Mouse (Mus musculus) erythroblast, embryonic 14.5 days (primary cell): ENCODE data around the gene Stard7. TPM values are rescaled to one million over a fixed set of nuclear protein-coding genes. Genes with fewer than 3 reads are reported as not detected.
A peak's percentile ranks its signal among the peaks of the same experiment; 100 is the strongest.
"Not testable (repeated sequence)": the region's sequence is repeated elsewhere in the genome, so short reads cannot be mapped to it uniquely, and the experiment has no call there.

Experiments
- H3K27me3 ChIP-seq: 2 replicates; pipeline ENCODE4 v1.6.1; 2012; ENCODE audit warnings: inconsistent platforms; ENCODE audit not compliant: control insufficient read depth
- H3K36me3 ChIP-seq: 2 replicates; pipeline ENCODE4 v1.6.1; 2012; ENCODE audit warnings: mild to moderate bottlenecking, inconsistent platforms; ENCODE audit not compliant: control insufficient read depth
- H3K4me1 ChIP-seq: 2 replicates; pipeline ENCODE4 v1.6.1; 2012; ENCODE audit warnings: inconsistent platforms; ENCODE audit not compliant: control insufficient read depth
- H3K4me3 ChIP-seq: replicated peaks from 2 replicates; pipeline ENCODE3; 2012; ENCODE audit warnings: moderate library complexity, mild to moderate bottlenecking, inconsistent platforms
- H3K9me3 ChIP-seq: 2 replicates; pipeline ENCODE4 v1.6.1; 2012; ENCODE audit warnings: low read length, inconsistent platforms, mixed read lengths; ENCODE audit not compliant: control insufficient read depth
- GATA1 ChIP-seq: IDR thresholded peaks from 2 replicates; pipeline ENCODE4 v1.6.1; 2012; ENCODE audit warnings: low read length, inconsistent platforms, mixed read lengths
- TAL1 ChIP-seq: IDR thresholded peaks from 3 replicates; pipeline ENCODE4 v1.6.1; 2012; ENCODE audit warnings: low read length, inconsistent platforms, mixed read lengths
- polyA plus RNA-seq: library from polyadenylated mRNA; stranded (reverse); fragments of >175 nt; gene quantifications from 2 replicates; pipeline ENCODE4 v1.2.3, GENCODE M21; 2012

The Stard7 gene
- polyA plus RNA-seq, 1 experiment: 1.5 TPM

DNA sequence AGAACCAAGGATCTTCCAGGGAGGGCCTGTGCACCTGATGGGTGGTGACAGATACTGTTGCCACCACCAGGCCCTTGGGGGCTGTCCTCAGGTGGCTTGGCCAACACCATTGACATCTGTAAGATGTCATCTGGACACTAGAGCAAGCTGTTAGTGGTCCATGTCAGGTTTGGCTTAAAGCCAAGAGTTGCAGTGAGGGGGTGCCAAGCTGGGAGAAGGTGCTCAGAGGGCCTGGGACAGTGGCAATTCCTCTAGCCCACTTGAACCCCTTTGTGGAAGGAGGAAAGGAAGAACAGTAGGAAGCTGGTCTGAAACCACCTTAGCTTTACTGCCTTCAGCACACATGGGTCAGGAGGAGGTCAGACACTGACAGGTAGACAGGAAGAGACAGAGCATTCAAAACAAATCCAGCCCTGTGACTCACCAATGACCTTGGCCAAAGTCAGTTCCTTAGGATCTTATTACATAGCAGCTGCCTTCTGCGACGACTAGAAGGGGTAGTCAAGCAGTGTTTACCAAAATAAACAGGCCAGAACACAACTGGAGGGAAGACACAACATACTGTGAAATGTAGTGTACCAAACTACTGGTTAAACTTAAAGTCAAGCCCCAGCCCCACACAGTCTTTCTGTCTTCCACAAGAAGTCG, 18.0 kb upstream of the Stard7 start:
- Histone ChIP-seq H3K4me3 (no peak overlapping the region), H3K4me1 (peaks cover 44% of the 10 kb centered on the region), H3K27me3 (no peaks in the 10 kb centered on the region), H3K36me3 (peaks cover 66% of the 10 kb centered on the region), H3K9me3 (no peaks in the 10 kb centered on the region)
- TF ChIP-seq GATA1 (no peak), TAL1 (no peak)

DNA sequence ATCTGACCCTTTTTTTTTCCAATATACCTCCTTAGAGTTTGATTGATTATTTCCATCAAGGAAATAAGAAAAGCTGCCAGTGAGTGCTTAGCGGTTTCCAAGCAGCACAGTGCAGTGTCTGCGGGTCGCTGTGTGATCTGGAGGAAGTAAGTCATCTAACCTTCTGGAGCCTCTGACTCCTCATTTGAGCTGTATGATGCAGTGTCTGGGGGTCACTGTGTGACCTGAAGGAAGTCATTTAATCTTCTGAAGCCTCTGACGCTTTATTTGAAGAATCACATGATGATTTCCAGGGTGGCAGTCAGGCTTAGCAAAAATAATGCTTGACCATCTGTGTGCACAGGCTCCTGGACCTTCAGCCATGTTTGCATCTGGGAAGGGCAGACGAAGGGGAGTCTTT, 17.2 kb upstream of the Stard7 start:
- H3K27me3 ChIP-seq: no peaks in the 10 kb centered on the region
- H3K4me3 ChIP-seq: no peak overlapping the region
- H3K36me3 ChIP-seq: peaks cover 74% of the 10 kb centered on the region

DNA sequence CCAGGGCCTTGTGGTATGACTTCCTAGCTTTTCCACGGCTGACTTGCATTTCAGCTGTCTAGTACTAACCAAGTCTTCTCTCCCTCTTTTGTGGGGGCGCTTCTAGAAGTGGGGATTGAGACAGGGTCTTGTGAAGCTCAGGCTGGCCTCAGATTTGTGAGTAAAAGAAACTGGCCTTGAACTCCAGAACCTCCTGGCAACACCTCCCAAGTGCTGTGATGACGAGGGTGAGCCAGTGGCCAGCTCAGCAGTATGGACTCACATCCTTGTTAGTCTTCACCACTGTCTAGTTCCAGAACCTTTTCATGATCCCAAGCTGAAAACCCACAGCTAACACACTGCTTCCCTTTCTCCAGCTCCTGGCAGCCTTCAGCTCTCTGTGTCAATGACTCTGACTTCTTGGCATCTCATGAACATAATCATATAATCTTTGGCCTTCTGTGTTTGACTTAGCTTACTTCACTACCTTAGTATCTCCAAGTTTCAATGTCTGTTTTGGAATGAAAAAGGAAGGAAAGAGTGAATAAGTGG, 15.3 kb upstream of the Stard7 start:
- Histone ChIP-seq H3K4me1 (peaks cover 27% of the 10 kb centered on the region), H3K27me3 (no peaks in the 10 kb centered on the region), H3K36me3 (peaks cover 88% of the 10 kb centered on the region), H3K4me3 (no peak overlapping the region), H3K9me3 (no peaks in the 10 kb centered on the region)
- TF ChIP-seq GATA1 (no peak), TAL1 (no peak)

More for the DNA sequence above, 17.2 kb upstream of the Stard7 start:
- peaks cover 41% of the 10 kb centered on the region for H3K4me1 ChIP-seq
- no peak for TF ChIP-seq GATA1
- TF ChIP-seq TAL1: no peak
- H3K9me3 ChIP-seq: no peaks in the 10 kb centered on the region

DNA sequence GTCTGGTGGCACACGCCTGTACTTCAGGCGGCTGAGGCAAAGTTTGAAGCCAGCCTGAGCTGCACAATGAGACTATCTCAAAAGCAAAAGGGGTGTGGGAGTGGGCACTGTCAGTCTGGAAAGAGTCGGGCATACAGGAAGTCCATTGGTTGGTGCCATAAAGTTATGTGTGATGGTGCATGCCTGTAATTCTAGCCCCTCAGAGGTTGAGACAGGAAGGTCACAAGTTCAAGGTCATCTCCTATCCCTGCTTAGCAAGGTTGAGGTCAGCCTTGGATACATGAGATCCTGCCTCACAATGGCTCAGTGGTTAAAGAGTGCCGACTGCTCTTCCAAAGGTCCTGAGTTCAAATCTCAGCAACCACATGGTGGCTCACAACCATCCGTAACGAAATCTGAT, 14.7 kb upstream of the Stard7 start:
- Histone ChIP-seq H3K36me3 (peaks cover 91% of the 10 kb centered on the region), H3K4me3 (no peak overlapping the region)
- TF ChIP-seq GATA1 (no peak), TAL1 (no peak)

DNA sequence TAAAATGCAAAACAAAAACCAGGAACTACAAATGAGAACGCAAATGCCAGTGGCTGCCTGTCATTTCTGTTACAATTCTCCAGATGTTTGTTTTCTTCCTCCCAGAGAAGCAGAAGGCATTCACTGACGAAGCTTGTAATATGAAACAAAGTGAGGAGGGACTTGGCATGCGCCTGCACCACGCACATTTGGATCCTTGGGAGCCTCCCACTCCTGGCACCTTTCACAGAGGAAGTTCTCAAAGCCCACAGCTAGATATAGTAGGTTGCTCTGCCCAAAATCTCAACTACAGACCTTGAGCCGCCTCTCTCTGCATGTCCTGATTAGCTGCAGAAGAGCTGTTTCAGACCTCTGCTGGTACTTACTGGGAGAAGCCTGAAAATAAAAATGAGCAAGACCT, 10.7 kb upstream of the Stard7 start:
- no peaks in the 10 kb centered on the region for H3K27me3 ChIP-seq
- peaks cover 10% of the 10 kb centered on the region for H3K4me1 ChIP-seq
- H3K36me3 ChIP-seq: peaks cover 60% of the 10 kb centered on the region
- TF ChIP-seq TAL1 (no peak), GATA1 (no peak)
- H3K9me3 ChIP-seq: no peaks in the 10 kb centered on the region
- H3K4me3 ChIP-seq: no peak overlapping the region

More for the DNA sequence above, 14.7 kb upstream of the Stard7 start:
- no peaks in the 10 kb centered on the region for H3K9me3 ChIP-seq
- H3K4me1 ChIP-seq: peaks cover 22% of the 10 kb centered on the region
- H3K27me3 ChIP-seq: no peaks in the 10 kb centered on the region

DNA sequence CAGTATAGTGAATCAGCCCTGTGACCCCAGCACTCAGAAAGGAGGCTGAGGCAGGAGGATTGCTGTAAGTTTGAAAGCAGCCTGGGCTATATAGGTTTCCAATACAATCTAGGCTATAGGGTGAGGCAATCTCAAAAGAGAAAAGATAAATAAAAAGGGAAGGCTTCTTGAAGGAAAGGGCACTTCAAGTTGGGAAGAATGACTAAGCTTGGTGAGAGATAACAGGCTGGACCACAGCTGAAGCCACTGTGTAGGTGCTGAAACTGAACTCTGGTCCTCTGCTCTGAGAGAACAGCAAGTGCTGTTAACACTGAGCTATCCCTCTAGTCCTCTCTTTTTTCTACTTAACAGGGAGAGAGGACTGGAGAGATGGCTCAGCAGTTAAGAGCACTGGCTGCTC, 7.5 kb upstream of the Stard7 start:
- Histone ChIP-seq H3K27me3 (no peaks in the 10 kb centered on the region), H3K9me3 (no peaks in the 10 kb centered on the region), H3K4me1 (peaks cover 16% of the 10 kb centered on the region), H3K4me3 (no peak overlapping the region), H3K36me3 (peaks cover 33% of the 10 kb centered on the region)
- TF ChIP-seq GATA1 (no peak), TAL1 (no peak)

DNA sequence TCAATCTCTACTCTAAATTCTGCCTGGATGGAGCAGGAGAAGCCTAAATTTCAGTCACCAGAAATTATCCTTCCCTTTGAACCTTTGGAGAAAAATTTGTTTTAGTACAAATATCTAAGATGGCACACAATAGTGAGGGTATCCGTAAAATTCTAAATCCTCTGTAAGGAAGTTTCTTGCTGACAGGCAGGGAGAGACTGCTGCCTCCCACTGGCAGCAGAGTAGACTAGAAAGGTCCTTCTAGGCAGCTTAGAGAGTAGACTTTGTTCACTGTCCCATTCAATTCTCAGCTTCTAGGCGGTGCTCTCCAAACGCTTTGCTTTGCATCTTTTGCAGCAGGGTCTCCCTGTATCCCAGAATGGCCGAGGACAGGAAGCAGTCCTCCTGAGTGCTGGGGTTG, 2.2 kb upstream of the Stard7 start:
- Histone ChIP-seq H3K9me3 (no peaks in the 10 kb centered on the region), H3K4me1 (peaks cover 36% of the 10 kb centered on the region), H3K27me3 (no peaks in the 10 kb centered on the region), H3K4me3 (no peak overlapping the region), H3K36me3 (peaks cover 12% of the 10 kb centered on the region)
- no peak for TF ChIP-seq GATA1
- no peak for TF ChIP-seq TAL1

DNA sequence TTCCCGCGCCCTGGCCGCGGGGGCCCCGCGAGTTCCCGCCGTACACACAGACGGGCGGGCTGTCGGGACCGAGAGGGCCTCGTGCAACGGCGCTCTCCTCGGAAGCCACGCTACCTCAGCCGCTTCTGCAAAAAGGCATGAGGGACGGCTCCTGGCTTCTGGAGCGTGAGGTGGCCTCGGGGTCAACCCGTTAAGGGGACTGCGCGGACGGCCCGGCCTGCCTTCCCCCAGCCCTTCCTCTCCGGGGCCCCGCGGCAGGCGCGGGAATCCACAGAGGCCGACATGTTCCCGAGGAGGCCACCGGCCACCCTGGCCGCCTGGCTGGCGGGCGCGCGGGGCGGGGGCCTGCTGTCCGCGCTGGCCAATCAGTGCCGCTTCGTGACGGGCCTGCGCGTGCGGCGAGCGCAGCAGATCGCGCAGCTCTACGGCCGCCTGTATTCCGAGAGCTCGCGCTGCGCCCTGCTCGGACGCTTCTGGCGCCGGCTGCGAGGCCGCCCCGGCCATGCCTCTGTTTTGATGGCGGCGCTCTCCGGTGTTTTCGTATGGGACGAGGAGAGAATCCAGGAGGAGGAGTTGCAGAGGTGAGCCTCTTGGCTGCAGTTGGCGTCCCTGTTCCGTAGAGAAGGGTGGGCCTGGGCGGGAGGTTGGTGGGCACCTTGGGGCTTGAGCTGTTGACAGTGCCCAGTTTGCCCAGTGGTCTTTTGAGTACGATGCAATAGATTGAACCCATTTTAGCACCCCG, 453 bp downstream of the Stard7 start:
- Histone ChIP-seq H3K4me1 (peaks cover 39% of the 10 kb centered on the region), H3K4me3 (peak overlapping the region; percentile 74), H3K36me3 (peaks cover 23% of the 10 kb centered on the region), H3K27me3 (no peaks in the 10 kb centered on the region), H3K9me3 (no peaks in the 10 kb centered on the region)
- TF ChIP-seq TAL1 (no peak), GATA1 (no peak)

DNA sequence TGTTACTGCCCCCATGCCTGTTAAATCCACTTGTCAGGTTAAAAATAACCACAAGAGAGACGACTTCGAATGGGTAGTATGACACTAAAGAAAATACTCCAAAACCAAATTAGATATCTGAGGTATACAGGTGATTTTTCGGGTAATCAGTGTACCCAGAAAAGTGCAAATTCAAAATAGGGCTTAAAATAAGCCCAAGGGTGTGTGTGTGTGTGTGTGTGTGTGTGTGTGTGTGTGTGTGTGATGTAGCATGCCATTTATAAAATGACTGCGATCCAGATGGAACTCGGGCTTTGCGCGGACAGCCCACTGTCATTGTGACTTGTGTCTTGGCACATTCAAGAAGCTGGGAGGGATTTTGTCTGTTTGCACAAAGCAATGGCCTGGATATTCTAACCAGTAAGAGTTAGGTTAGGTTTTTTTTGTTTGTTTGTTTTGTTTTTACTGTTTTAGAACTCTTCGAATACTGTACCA, 1.1 kb downstream of the Stard7 start:
- no peaks in the 10 kb centered on the region for H3K27me3 ChIP-seq
- H3K4me1 ChIP-seq: peaks cover 41% of the 10 kb centered on the region
- H3K9me3 ChIP-seq: no peaks in the 10 kb centered on the region
- TF ChIP-seq TAL1 (no peak), GATA1 (no peak)
- peaks cover 23% of the 10 kb centered on the region for H3K36me3 ChIP-seq
- H3K4me3 ChIP-seq: peak overlapping the region; percentile 74

DNA sequence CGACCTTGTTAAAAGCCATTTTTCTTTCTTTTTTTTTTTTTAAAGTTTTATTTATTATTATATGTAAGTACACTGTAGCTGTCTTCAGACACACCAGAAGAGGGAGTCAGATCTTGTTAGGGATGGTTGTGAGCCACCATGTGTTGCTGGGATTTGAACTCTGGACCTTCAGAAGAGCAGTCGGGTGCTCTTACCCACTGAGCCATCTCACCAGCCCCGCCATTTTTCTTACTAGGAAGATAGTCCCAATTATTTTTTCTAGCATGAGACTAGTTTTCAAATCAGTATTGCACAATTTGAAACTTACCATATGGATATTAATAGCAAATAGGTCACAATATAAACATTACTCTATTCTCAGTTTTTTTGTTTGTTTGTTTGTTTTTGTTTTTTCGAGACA, 2.0 kb downstream of the Stard7 start:
- Histone ChIP-seq H3K4me3 (peak overlapping the region; percentile 74), H3K4me1 (peaks cover 41% of the 10 kb centered on the region), H3K36me3 (peaks cover 20% of the 10 kb centered on the region)
- not testable (repeated sequence) for H3K27me3 ChIP-seq, H3K9me3 ChIP-seq
